Mouse (Mus musculus): ENCODE measurements around the gene Ddx20.

The Ddx20 gene

DNA sequence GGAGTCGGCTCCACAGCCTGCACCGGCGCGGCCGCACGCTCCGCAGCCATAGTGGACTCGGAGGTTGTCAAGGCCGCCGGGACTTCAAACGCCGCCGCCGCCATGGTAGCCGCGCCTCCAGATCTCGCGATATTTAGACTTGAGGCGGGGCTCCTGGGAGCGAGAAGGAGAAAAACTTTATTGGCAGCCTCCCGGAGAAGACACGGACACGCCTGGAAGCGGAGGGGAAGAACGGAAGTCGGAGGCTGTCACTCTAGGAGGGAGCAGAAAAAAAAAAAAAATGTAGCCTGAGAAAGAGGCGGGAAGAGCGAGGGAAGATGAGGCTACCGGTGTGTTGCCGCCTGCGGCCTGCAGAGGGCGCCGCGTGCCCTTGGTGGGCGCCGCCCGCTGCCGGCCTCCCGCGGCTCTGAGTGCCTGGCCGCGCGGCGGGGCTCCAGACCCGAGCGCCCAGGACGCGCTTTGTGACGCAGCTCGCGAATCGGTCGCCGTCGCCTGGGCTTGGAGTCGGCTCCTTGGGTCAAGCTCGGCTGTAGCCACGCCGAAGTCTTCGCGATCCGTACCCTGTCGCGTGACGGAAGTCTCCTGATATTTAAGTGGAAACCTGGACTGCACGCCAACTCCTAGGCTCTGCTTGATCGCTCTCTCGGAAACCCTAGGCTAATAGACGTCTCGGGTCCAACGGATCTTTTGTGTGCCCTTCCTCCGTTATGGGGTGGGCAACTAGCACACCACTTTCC, at the start of gene Ddx20:
Ddx20 (minus strand) TSS at position 251 of the 737 bp plus-strand sequence.
- peak; percentile 98 for DNase-seq (ENCODE audit: extremely low spot score, low spot score)

DNA sequence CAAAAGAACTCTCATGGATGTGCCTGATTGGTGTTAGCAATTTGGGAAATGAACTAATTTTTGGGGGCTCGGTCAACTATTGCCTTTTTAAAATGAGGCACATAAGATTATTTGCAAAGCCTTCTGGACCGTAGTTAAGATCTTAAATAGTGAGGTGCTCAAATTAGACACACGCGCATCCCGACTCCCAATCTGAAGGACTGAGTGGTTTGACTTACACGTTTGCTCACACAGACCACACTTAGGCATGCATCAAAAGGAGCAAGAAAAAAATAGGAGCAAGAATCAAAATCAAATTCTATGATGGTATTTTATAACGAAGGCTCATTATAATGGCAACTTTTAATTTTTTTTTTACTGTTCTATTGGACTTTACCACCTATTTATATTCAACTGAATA, 49.7 kb upstream of the Ddx20 start:
- no peak for DNase-seq (ENCODE audit: extremely low spot score, low spot score)

DNA sequence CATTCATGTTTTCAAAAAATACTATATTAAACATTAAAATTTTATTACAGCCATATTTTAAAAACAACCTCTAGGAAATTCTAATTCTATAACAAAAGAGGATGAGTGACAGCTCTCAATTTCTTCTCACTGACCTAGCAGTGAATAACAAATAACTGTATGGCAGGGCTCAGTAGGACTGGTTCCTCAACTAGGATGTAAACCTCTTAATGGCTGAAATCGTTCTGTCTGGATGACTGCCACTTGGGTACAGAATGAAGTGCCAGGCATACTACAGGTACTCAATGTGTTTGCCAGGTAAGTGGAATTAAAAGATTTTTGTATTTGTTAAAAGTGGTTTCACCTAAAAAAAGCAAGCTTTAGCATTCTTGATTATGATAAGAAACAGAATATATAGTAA, 48.8 kb upstream of the Ddx20 start:
- DNase-seq (ENCODE audit: extremely low spot score, low spot score) = no peak

DNA sequence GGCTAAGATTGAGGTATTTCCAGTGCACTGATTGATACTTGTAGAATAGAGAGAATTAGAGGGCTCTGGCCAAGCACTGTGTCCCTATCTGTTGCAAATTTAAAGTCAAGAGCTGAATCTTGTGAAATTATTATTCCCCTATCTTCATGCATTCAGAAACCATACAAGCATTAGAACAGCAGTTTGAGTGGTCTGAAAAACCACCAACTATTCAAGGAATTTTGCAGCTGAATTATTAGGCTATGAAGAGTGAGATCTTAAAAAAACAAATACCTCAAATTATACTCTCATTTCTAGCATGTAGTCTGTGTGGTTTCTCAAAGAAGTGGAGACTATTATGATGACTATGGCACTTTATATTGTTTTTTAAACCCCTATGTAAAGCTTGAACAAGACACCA, 47.9 kb upstream of the Ddx20 start:
- no peak for DNase-seq (ENCODE audit: extremely low spot score, low spot score)

DNA sequence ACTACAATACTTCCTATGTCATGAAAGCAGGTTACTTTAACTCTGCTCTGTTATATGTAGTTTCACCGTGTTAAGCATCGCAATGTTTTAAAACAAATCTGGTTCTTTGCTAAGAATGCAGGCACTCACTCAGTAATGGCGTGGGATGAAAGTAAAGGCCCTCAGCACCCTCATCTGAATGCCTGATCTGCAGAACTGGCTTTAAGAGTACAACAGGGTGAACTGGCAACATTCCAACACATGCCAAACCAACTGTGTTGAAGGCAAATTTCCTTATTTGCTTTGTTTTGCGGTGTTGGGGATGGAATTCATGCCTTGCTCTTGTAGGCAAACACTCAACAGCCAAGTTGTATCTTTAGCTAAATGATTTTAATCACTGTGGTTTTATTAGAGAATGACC, 46.2 kb upstream of the Ddx20 start:
- DNase-seq (ENCODE audit: extremely low spot score, low spot score) = no peak

DNA sequence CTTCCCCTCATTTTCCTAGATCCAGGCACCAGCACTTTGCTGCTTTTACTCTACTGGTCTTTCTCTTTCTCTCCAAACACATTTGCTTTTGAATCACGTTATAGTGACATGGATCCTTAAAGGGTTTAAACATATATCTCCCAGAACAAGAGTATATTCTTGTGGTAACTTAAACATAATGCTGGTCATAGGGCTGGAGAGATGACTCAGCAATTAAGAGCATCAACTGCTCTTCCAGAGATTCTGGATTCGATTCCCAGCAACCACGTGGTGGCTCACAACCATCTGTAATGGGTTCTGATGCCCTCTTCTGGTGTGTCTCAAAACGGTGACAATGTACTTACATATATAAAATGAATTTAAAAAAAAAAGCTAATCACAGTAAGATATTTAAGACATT, 45.0 kb upstream of the Ddx20 start:
- DNase-seq (ENCODE audit: extremely low spot score, low spot score) = no peak

DNA sequence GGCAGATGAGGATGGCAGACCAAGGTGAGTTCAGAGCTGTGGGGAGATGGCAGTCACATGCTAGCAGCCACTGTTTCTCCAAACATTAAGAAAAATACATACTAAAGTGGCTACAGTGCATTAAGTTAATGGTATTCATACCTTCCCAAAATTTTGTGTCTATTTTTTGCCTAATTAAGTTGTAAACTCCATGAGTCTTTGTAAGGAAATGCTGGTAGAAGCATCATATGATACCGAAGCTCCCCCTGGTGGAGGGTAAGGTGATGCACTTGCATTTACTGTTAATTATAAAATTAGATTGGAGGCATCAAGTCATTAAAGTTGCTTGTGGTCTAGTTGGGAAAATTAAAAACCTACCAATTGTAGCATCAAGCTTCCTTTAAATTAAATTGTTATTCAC, 38.7 kb upstream of the Ddx20 start:
- no peak for DNase-seq (ENCODE audit: extremely low spot score, low spot score)

DNA sequence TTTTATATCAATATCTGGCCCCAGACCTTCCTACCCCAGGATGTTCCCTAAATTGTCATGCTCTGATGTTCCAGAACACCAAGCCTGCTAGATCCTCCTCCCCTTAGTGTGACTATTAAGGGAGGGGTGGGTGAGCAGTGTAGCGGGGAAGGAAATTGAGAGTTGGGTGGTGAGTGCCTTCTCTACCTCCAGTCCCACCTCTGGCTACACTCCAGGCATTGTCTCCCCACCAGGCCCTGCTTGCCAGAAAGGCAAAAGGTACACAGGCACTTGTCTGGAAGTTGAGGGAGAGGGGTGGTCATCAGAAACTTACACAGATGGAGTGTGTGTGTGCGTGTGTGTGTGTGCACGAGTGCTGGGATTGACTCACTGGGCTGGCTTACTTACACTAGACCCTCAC, 35.1 kb upstream of the Ddx20 start:
- no peak for DNase-seq (ENCODE audit: extremely low spot score, low spot score)

DNA sequence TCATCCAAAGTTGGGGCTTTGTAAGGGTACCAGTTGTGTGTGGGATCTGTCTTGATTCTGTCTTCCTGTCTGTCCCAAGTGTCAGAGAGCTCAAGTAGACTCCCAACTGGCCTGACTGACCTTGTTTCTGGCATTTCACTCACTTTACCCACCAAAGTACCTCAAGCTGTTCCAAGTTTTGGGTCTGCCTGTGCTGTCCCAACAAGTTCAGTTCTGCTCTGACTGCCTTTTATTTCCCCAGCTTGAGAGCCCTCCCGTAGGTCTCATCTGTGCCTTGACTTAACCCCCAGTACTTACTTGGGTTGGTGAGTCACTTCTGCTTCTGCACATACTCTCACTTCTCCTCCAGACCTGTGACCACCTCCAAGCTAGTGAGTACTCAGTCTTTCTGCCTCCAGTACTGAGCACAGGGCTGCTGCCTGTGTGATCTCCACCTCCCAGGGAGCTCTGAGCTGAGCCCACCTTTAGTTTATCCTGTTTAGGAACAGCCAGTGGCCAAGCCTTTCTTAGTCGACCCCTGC, 34.4 kb upstream of the Ddx20 start:
- DNase-seq (ENCODE audit: extremely low spot score, low spot score) = no peak

DNA sequence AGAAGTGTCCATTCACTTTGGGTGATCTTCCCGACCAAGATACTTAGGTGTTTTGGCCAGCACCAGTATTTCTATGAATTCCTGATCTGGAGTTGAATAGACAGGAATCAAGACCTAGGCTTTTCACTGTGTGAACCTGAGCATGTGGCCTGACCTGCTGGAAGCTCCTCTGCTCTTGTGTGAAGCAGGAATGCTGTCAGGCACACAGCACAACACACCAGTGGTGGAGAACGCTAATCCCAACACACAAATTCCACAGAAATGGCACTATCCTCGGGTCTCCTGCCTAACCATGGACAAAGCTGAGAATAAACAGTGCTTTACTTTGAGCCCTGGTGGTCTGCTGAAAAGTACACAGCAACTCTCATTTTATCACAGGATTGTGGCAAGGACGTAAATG, 33.1 kb upstream of the Ddx20 start:
- no peak for DNase-seq (ENCODE audit: extremely low spot score, low spot score)

DNA sequence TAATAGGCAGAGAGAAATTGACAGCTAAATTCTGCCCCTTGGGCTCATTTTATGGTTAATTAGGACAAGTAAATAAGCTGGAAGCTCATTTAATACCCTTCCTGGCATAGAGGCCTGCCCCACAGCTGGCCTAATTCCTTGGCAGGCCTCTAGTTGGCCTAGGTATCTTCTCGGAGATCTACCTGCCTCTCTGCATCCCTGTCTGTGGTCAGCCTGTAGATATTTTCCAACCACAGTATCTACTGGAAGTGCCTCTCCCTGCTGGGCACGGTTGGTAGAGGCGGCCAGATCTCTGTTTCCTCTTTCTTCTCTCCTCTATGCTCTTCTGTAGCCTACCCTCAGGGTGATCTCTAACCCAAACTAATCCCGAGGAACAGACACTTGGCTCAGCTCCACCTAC, 32.6 kb upstream of the Ddx20 start:
- no peak for DNase-seq (ENCODE audit: extremely low spot score, low spot score)

DNA sequence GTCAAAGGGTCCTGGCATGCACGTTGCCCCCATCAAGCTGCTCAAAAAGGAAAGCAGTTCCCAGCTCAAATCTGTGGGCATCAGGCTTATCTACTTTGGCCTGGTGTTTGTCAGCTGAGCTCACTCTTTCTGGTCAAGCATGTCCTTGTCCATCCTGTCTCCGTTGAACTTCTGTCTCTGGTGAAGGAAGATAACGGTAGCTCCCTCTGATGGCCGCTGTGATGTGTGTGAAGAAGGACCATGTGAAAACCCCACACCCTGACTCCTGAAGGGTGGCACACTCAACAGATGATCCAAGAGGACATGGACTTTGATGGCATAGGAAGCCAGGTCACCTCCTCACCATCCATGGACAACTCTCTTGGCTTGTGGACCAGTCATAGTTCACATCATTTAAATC, 31.4 kb upstream of the Ddx20 start:
- DNase-seq (ENCODE audit: extremely low spot score, low spot score) = no peak

DNA sequence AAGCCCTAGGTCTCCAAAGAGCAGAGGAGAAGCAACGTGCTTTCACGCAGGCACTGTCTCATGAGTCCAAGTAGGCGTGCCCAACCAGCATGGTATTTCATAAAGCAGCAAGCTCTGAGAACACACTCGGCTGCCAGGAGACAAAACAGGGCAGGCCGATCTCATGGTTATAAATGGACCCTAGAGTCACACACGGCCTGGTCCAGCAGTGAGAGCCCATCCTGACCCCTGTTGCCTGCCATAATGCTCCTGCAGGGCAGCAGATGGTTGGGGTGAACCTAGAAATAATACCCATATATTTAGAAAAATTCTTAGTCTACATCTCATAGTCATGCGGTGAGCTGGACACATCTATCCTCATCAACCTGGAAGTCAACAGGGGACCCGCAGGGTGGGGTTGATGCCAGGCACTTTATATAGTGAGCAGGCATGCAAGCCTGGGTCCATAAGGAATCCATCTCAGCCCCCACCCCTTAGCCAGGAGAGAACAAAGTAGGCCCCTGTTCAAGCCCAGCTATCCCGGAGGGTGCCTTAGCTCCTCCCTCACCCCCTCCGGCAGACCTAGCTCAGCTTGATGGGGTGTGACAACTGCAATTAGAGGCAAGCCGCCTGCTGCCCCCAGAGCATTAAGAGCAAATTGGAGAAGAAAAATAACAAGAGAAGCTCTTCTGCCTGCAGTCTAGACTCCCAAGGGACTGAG, 30.6 kb upstream of the Ddx20 start:
- no peak for DNase-seq (ENCODE audit: extremely low spot score, low spot score)

DNA sequence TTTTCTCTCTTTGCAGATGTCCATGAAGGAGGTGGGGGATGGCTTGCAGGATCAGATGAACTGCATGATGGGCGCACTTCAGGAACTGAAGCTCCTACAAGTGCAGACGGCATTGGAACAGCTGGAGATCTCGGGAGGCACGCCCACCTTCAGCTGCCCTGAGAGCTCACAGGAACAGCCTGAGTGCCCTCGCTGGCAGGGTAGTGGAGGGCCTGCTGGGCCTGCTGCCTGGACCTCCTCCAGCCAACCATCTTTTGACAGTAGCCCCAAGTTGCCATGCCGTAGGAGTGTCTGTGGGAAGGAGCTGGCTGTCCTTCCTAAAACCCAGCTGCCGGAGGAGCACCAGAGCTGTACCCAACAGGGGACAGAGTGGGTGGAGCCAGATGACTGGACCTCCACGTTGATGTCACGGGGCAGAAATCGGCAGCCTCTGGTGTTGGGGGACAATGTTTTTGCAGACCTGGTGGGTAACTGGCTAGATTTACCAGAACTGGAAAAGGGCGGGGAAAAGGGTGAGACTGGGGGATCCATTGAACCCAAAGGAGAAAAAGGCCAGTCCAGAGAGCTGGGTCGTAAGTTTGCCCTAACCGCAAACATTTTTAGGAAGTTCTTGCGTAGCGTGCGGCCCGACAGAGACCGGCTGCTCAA, 29.1 kb upstream of the Ddx20 start:
- no peak for DNase-seq (ENCODE audit: extremely low spot score, low spot score)

DNA sequence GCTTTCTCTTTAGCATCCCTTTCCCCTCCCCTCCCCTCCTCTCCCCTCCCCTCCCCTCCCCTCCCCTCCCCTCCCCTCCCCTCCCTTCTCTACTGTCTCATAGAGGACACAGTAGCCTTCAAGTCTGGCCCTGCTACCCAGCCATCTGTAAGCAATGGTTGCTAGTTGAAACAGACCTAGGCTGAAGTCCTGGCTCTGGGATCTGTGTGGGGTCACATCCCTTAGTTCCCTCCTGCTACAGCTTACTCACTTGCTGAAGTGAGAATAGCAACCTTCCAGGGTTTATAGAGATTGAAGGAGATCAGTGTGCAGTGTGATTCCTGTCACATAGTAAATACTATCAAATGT, 27.4 kb upstream of the Ddx20 start:
- no peak for DNase-seq (ENCODE audit: extremely low spot score, low spot score)

DNA sequence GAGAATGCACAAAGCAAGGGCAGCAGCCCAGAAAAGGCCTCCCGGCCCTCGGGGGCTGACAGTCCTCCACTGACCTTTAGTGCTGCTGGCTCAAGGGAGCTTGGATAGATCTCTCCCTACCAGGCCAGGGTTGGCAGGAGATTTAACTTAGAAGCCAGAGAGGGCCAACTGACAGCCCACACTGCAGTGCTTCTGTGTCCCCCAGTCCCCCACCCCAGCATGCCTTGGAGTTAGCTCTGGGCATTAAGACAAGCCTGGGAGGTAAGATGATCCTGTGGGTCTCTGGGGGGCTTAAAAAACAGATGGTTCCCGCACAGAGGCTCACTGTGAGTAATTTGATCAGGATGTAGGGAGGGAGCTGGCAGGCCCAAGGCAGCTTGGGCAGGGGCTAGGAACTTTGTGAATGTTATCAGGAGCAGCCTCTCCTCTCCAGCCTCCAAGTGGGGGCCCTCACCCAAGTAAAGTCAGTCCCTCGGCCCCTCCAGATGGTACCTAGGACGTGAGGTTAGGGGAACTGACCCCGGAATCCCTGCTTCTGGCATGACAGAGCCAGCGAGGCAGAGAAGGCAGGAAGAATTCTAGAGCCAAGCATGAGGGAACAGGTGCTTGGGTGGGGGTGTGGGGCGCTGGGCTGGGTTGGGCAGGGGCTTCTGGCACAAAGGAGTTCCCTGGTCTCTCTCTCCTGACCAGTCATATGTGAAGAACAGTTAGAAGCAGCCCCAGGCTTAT, 26.9 kb upstream of the Ddx20 start:
- peak; percentile 45 for DNase-seq (ENCODE audit: extremely low spot score, low spot score)

DNA sequence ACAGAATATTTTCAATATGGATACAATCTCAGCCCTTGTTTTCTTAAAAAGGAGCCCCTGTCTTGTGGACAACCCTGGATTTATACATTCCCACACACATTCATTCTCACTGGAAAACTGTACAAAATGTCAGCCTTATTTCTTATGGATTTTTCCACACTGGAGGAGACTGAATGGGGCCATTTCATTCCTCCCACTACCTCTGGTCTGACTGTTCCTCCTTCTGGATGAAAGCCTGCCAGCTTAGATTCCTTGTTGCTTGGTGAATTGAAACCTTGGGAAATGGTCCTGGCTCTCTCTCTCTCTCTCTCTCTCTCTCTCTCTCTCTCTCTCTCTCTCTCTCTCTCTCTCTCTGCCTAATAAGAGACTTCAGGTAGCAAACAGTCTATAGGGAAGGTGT, 25.5 kb upstream of the Ddx20 start:
- DNase-seq (ENCODE audit: extremely low spot score, low spot score) = no peak

DNA sequence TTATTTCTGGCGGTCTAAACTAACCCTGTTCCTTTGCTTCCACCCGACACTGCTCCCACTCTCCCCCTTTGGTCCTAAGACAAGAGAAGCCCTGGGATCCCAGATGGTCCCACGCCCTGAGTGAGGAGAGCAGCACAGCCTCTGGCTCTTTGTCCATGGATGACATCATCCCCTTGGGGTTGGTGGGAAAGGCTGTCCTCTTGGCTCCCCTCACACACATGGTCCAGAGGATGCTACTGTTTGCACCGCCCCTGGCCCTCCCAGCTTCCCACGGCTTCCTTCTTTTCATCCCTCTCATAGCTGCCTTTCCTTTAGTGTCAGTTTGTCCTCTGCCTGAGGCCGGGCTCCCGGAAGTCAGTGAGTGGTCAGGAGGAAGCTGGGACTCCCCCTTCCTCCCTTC, 24.4 kb upstream of the Ddx20 start:
- no peak for DNase-seq (ENCODE audit: extremely low spot score, low spot score)

DNA sequence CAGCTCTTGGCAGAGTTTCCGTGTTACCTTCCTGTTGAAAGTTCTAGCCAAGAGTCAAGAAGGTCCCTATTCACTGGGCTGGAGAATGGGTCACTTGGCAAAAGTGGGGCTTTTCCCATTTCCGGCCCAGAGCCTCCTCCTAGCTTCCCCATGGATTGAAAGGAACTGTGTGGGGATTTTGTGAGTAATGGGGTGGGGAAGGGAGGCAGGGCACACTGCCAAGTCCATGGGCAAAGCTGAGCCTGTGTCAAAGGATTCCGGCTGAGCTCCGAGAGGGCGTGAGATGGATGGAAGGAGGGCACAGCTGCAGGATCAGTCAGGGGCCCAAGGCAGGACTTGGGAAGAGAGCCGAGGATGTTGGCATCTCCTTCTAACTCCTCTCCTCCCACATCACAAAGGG, 22.9 kb upstream of the Ddx20 start:
- DNase-seq (ENCODE audit: extremely low spot score, low spot score) = no peak

DNA sequence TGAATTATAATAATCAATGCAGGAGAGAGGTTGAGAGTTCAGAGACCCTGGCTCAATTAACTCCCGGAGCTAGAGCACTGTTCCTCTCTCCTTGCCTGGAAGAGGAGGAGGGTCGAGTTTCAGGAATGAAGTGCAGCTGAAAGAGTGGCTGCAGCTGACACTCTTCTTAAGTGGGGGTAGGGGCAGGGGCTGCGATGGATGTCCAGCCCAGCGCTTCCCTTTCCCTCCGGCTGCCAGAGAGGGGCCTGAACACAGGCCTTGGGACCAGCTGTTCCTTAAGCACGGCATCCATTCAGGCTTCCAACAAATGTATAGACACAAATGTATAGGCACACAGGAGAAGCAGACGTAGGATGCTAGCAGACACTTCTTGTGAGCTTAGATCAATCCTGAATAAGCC, 20.2 kb upstream of the Ddx20 start:
- peak; percentile 21 for DNase-seq (ENCODE audit: extremely low spot score, low spot score)

DNA sequence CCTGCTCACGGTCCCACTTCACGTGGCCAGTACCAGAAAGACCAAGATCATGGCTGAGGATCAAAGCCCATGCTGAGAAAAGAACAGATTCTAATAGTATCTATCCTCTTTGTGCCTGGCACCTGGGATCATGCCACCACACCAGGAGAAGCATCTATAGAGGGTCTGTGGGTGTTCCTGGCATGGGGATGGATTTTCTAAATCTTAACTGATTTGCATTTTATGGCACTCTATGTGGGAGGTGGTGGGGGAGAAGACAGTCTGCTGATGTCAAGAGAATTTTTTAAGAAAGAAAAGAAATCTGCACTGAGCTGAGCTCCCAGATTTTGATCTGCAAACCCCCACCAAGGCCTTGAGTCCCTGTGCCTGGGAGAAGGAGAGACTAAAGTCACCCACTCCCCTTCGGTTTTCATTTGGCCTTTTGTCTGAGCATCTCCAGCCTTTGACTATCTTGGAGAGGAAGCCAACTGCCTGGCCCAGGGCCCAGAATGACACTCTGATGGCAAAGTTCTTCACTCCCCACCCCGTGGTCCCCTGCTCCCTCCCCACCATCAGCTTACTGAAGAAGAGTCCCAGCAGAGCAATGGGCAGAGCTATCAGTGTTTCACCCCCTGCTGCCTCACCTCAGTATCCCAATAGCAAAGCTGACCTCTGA, 19.1 kb upstream of the Ddx20 start:
- DNase-seq (ENCODE audit: extremely low spot score, low spot score) = peak; percentile 11

All from neural tube, embryonic 10.5 days (tissue).